Mouse (Mus musculus): ENCODE measurements around the gene Inppl1.

The Inppl1 gene

DNA sequence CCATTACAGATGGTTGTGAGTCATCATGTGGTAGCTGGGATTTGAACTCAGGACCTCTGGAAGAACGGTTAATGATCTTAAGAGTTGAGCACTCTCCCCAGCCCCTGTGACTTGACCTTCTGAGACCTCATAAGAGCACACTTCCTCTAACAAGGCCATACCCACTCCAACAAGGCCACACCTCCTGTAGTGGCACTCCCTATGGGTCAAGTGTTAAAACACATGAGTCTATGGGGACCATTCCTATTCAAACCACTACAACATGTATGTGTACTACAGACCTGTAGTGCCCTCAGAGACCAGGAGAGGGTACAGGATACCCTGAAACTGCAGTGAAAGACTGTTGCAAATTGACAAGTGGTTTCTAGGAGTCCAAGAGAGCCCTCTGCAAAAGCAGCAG is 9.9 kb upstream of the Inppl1 start:
- in situ Hi-C loops (cut with MboI; ENCODE audit: low sequenced_read_pairs): no loop called here

- in situ Hi-C loops (cut with MboI; ENCODE audit: low sequenced_read_pairs): no loop called here
These were observed 6.2 kb upstream of the Inppl1 start for GRCm38 (mm10) chr7:101844186-101844585.

- in situ Hi-C loops (cut with MboI; ENCODE audit: low sequenced_read_pairs): no loop called here
These were observed 849 bp downstream of the Inppl1 start for GRCm38 (mm10) chr7:101837154-101837605.

- in situ Hi-C loops (cut with MboI; ENCODE audit: low sequenced_read_pairs): no loop called here
These were observed 1.5 kb downstream of the Inppl1 start for GRCm38 (mm10) chr7:101836271-101837153.

GRCm38 (mm10) chr7:101835457-101836109 is 2.4 kb downstream of the Inppl1 start:
- in situ Hi-C loops (cut with MboI; ENCODE audit: low sequenced_read_pairs): no loop called here

DNA sequence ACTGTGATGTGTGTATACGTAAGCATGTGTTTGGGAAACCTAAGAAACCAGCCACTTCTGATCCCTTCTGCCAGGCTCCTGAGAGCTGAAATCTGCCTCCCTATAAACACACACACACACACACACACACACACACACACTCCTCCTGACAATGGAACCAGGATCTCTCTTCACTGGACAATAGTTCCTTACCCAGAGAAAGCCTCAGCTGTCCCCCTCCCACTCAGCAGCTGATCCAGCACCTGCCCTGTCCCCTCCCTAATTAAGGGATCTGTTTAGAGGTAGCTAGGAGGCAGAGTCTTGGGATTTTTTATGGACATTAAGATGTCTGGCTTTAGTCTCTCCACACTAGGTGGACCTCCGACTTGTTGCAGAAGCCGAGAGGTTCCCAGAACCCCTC is 3.1 kb downstream of the Inppl1 start:
- in situ Hi-C loops (cut with MboI; ENCODE audit: low sequenced_read_pairs): no loop called here

GRCm38 (mm10) chr7:101833916-101834584 is 4.0 kb downstream of the Inppl1 start:
- in situ Hi-C loops (cut with MboI; ENCODE audit: low sequenced_read_pairs): no loop called here

- in situ Hi-C loops (cut with MboI; ENCODE audit: low sequenced_read_pairs): no loop called here
These were observed 4.7 kb downstream of the Inppl1 start for GRCm38 (mm10) chr7:101833352-101833751.

DNA sequence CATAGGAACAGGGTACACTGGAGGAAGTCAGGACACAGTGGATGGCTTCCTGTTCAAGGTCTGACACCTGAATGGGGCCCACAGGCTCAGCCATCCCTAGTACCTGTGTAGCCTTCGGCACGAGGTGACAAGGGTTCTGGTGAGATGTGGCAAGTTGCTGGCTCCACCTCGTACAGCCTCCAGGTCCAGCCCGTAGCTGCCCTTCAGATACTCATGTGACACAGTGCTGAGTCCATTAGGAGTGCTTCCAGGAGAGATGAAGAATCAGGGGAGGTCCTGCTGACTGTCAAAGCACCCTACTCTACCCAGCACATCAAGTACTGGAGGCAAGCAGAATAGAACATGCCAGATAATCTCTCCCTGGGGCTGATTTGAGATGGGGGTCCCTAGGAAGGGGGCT is 5.7 kb downstream of the Inppl1 start:
- in situ Hi-C loops (cut with MboI; ENCODE audit: low sequenced_read_pairs): no loop called here

- in situ Hi-C loops (cut with MboI; ENCODE audit: low sequenced_read_pairs): no loop called here
These were observed 6.6 kb downstream of the Inppl1 start for GRCm38 (mm10) chr7:101831437-101831836.

- in situ Hi-C loops (cut with MboI; ENCODE audit: low sequenced_read_pairs): no loop called here
These were observed 7.7 kb downstream of the Inppl1 start for GRCm38 (mm10) chr7:101830373-101830772.

DNA sequence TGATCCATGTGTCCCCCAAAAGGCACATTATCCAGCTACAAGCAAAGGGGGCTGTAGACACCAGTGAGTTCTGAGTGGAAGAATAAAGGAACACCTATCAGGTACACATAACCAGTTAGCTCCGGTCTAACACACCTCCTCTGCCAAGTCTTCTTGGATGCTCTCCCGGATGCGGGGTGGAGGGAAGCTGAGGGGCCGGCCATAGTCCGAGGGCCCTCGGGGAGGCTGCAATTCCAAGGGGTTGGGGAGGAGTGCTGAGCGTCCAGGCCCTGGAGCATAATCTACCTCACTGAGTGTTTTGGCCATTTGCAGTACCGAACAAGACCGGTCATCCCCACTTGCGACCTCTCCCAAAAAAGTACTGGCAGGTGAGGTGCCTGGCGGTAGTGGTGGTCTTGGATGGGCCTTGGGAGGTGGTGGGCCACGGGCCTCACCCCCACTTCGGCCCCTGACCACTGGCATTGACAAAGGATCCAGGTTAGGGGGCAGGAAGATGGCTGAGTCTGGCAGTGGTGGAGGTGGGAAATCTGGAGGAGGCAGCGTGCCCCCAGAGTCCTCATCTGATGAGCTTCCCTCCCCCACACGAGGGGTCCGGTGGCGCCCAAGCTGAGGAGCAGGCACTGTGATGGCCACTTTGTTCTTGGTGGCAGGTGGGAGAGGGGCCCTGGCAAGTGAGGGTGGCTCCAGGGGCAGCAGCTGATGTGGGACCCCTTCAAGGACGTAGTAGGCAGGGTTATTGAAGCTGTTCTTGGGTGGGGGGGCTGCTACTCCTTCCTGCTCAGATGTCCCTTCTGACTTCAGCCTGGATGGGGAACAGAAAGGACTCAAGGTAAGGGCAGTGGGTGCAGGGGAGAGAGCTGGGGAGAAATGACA is 14.0 kb downstream of the Inppl1 start:
- in situ Hi-C loops (cut with MboI; ENCODE audit: low sequenced_read_pairs): loop anchor here (10.0 kb wide), 1 partner anchor 149 kb away; no protein-coding TSS in a partner anchor

- in situ Hi-C loops (cut with MboI; ENCODE audit: low sequenced_read_pairs): loop anchor here (10.0 kb wide), 1 partner anchor 148 kb away; no protein-coding TSS in a partner anchor
These were observed 14.9 kb downstream of the Inppl1 start for GRCm38 (mm10) chr7:101822836-101823757.

- in situ Hi-C loops (cut with MboI; ENCODE audit: low sequenced_read_pairs): loop anchor here (10.0 kb wide), 1 partner anchor 147 kb away; no protein-coding TSS in a partner anchor
These were observed 16.2 kb downstream of the Inppl1 start for GRCm38 (mm10) chr7:101821571-101822501.

DNA sequence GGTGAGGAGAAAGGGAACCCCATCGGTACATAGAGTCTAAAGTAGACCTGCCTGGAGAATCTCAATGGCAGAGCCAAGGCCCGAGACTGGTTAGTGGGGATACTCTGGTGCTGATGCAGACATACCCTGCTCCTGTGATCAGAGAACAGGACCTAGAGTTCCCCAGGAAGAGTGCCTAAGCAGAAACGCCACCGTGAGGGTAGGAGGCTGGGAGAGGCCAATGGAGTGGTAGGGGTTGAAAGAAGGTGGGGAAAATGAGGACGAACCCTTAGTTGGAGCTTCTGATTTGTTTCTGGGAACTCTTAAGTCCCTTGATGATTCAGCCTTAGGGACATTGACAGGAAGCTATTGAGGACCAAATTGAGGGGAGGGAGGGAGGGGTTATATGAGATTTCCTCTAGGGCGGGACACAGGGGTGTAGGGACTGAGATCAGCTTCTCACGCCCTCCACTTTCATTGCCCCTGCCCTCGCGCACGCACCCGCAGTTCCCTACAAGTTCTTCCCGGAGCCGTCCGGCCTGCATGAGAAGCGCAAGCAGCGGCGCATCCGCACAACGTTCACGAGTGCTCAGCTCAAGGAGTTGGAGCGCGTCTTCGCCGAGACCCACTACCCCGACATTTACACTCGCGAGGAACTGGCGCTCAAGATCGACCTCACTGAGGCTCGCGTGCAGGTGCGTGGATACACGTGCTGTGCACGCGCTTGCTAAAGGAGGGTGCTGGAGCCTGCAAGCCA is 17.6 kb downstream of the Inppl1 start:
- in situ Hi-C loops (cut with MboI; ENCODE audit: low sequenced_read_pairs): loop anchor here (10.0 kb wide), 1 partner anchor 146 kb away; no protein-coding TSS in a partner anchor

GRCm38 (mm10) chr7:101817861-101818401 is 20.1 kb downstream of the Inppl1 start, which contains the start of gene Phox2a:
Phox2a (plus strand) TSS chr7:101818313.
- in situ Hi-C loops (cut with MboI; ENCODE audit: low sequenced_read_pairs): no loop called here

- in situ Hi-C loops (cut with MboI; ENCODE audit: low sequenced_read_pairs): no loop called here
These were observed 61.0 kb downstream of the Inppl1 start for GRCm38 (mm10) chr7:101777053-101777452.
